Mouse (Mus musculus) adrenal gland, adult (tissue): Measurements from ENCODE around the gene Slc1a4.
A peak's percentile ranks its signal among the peaks of the same experiment; 100 is the strongest.

ENCODE experiments used
- DNase-seq, 2 experiments: peaks; one replicate each; pipeline ENCODE4 v3.0.0; 2022 to 2023; ENCODE audit warnings: low spot score in 1 of 2; ENCODE audit not compliant: inconsistent age in 2 of 2

Slc1a4 gene

DNA sequence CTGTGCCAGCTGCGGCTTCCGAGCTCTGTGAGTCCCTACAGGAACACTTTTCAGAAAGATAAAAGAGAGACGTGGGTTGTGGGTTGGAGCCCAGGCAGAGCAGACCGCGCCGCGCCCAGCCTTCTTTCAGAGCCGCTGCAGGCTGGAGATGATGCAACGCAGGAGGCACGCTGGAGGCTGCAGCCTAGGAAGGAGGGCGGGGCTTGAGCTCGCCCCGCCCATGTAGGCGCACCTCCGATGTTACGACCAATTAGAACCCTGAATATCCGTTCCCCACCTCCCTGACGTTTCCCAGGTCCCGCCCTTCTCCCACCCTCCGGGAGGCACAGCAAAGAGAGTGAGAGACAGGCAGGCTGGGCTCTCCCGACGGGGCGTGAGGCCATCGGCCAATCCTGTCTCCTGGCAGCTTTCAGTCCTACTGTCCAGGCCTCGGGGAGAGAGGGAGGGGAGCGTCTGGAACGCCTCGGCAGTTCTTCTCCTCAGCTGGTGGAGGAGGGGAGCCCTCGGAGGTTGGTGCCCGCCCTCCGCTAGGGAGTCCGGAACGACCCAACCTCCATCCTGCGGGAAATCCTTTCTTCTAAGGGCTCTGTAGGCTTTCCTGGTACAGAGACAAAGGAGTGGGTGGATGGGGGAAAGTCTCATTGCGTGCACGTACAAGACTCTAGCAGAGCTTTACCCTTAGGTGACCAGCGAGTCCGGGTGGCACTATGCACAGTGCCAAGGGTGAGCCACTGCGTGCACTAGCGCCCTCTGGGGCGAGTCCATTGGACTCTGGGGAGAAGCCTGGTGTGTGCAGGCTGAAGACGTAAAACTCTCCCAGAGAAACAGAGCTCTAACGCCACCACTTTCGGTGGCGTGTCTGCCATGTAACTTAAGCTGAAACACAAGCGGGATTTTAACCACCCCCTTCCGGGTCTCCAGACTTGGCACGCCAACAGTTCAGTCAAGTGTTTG lies at the start of gene Slc1a4:
TSS of gene Slc1a4 (minus strand) at position 153 of the 954 bp plus-strand sequence.
- DNase-seq: peak; percentile 95 to 97

GRCm38 (mm10) chr11:20380106-20380505 lies 47.6 kb upstream of the Slc1a4 start:
- peak in 1 of 2 experiments; percentile 58 for DNase-seq

DNA sequence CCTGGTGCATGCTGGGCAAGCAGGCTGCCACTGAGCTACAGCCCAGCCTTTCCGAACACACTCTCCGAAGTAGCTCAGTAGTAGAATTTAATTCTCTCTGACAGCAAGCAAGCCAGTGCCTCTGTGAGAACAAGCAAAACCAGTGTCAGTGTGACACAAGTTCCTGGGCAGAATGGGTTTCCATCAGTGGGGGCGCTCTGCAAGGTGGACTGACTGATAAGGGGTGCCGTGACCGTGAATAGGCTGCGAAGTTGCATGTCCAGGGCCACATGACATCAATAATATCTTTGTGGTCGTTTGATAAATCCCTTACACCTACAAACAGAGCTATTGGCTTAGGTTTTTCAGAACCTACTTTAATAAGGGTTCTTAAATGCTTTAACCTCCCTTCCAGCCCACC lies 44.1 kb upstream of the Slc1a4 start:
- DNase-seq: no peak

- DNase-seq: no peak
Observed at GRCm38 (mm10) chr11:20372616-20373211, 40.2 kb upstream of the Slc1a4 start.

DNA sequence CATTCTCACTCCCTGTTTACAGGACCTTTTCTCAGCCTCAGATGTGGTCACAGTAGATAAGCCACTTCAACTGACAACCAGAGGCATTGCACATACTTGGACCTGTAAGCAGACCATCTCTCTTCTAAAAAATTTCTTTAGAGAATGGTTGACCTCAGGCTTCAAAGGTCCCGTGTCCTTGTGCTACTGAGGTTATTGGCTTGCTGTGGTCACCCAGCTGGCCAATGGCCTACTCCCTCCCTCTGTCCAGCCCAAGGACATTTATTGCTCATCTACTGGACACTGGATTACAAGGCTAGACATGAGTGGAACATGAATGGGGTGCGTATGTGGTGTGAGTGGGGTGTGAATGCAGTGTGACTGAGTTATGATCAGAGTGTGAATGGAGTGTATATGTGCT lies 38.0 kb upstream of the Slc1a4 start:
- peak; percentile 78 to 90 for DNase-seq

GRCm38 (mm10) chr11:20366456-20366855 lies 33.9 kb upstream of the Slc1a4 start:
- DNase-seq: no peak

DNA sequence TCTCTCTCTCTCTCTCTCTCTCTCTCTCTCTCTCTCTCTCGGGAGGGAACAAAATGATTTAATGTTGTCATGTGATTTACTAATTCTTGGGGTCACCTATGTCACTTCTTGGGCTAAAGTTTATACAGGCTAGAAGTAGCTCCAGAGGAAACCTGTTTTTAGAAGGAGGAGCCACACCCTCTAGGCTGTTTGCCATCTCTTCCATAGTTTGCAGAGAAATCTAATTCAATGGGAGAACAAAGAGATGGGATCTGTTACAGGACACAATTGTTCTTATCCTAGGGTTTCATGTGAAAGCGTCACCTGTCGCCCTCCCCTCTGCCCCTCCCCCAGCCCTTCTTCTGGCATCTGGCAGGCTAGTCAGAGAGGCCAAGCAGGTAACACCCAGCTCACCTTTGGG lies 28.8 kb upstream of the Slc1a4 start:
- DNase-seq: no peak

DNA sequence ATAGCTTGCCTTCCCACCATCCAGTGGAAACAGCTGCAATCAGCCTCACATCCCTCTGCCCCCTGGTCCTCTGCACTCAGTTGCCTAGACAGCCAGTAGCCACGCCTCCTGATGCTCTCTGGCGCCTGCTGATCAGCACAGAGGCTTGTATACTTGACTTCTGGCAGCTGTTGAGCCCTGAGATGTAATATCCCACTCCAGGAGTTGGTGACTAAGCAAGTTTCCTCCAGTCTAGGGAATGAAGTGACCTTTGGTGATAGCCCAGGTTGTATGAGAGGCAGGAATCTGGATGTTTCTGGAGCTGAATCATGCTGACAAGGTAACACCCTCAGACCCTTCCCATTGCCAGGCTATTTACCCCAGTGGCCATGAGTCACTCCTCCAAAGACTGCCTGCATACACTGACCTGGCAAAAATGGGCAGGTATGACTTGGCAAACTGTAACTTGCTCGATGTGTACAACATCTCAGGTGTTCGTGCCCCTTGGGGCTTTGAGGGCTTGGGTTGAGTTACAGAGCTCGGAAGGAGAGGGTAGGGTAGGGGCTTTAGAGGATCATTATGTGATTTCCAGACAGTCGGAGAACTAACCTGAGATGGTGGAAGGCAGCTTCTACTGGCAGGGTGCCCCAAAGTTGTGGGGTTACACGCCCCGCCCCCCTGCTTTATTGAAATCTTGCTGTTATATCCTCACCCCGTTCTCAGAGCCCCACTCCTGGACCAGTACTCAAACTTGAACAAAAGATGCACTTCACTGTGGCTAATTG lies 25.4 kb upstream of the Slc1a4 start:
- no peak for DNase-seq

GRCm38 (mm10) chr11:20348466-20348865 lies 16.0 kb upstream of the Slc1a4 start:
- no peak for DNase-seq

GRCm38 (mm10) chr11:20347548-20347947 lies 15.0 kb upstream of the Slc1a4 start:
- peak; percentile 96 to 98 for DNase-seq

DNA sequence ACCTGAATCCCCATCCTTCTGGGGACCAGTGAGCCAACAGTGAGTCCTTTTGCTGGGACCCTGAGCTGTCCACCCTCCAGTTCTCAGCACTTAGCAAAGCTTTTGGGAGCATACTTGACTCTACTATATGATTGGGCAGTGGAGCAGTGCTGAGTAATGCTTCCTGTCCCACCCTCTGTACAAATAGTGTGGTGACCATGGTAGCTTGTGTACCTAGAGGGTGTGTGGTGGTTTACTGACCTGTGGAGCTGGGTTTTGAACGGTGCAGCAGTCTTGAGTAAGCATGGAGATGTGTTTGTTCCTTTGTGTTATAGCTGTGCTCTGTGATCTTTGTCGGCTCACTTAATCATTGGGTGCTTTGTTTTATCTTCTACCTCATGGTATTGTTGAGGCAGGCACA lies 13.9 kb upstream of the Slc1a4 start:
- DNase-seq: no peak

- no peak for DNase-seq
Observed at GRCm38 (mm10) chr11:20343952-20344351, 11.4 kb upstream of the Slc1a4 start.

- no peak for DNase-seq
Observed at GRCm38 (mm10) chr11:20341598-20341997, 9.1 kb upstream of the Slc1a4 start.

DNA sequence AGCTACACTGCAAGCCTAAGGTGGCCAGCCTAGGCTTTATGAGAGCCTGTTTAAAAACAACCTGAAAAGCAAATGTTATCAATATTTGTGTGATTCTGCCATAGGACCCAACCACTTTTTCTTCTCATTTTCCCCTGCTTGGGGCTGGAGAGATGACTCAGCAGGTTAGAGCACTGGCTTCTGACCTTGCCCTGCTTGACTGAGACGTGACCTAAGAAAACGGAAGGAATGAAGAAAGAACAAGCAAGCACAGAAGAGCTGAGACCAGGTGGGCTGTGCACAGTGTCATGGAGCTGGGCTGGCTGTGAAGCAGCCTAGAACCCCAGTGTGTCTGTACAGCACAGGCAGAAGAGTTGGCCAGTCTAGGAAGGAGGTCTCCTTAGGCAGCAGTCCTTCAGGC lies 6.2 kb upstream of the Slc1a4 start:
- DNase-seq: peak; percentile 31 to 68

- DNase-seq: peak in 1 of 2 experiments; percentile 34
Observed at GRCm38 (mm10) chr11:20334301-20334700, 1.8 kb upstream of the Slc1a4 start.

GRCm38 (mm10) chr11:20331690-20332537 lies 599 bp downstream of the Slc1a4 start:
- peak; percentile 70 to 83 for DNase-seq

DNA sequence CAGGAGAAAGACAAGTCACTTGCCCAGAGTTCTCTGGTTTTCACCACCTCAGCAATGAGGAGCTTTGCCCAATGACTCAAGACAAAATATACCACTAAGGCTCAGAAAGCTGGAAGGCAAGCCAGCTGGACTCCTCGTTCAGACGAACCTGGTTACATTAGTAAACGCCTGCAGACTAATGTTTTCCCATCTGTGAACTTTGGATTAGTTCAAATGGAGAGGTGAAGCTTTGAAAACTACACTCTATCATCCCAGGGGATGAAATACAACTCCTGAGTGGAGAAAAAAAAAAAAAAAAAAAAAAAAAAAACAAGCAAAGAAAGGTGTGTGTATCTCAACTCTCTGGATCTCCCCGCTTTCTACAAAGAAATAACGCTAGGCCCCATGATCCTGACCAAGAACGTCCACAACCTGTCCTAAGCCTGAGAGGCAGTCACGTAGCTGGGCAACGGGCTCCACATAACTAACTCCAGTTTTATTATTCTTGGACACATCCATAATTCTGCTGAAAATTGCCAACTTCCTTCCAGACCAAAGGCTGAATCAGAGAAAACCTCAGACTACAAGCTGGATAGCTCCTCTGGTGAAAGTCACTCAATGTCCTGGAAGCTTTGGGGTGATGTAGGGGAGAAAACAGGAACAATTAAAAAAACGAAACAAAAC lies 1.4 kb downstream of the Slc1a4 start:
- DNase-seq: peak in 1 of 2 experiments; percentile 52

- DNase-seq: no peak
Observed at GRCm38 (mm10) chr11:20329711-20330110, 2.8 kb downstream of the Slc1a4 start.

DNA sequence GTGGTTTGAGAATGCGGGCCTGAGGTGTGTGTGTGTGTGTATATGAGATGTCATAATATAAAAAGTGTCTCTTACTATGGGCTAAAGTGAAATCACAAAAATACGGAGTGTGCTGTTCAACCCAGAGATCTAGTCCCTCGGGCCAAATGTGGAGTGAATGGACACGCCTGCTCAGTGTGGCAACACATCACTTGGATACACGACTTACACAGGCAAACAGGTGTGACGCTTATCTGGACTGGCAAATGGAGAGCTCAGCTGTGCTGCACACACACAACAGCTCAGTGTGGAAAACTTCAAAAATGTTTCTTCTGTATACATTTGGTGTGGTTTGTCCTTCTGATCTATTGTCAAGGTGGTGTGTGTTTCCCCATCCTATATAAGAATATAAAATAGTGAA lies 3.7 kb downstream of the Slc1a4 start:
- DNase-seq: no peak
